Mouse (Mus musculus) intestine, embryonic 16.5 days (tissue): ENCODE data around the gene Lhfp. TPM values are rescaled to one million over a fixed set of nuclear protein-coding genes. Genes with fewer than 3 reads are reported as not detected.

Experiments used
- ATAC-seq: fragments of 200-750 bp; cut with Nextera tagmentation; 2 replicates; pipeline ENCODE4 v1.8.0; 2017; ENCODE audit warnings: moderate TSS enrichment, moderate library complexity
- H3K27ac ChIP-seq: fragments of 300-500 bp; sonication (generic); 2 replicates; pipeline ENCODE4 v1.5.1; 2014; ENCODE audit warnings: mild to moderate bottlenecking, low read length
- H3K27me3 ChIP-seq: fragments of 300-500 bp; sonication (generic); replicated peaks from 2 replicates; pipeline ENCODE4 v1.6.1; 2014; ENCODE audit warnings: low read length, control low read depth, mixed read lengths; ENCODE audit not compliant: control insufficient read depth, insufficient read depth
- H3K36me3 ChIP-seq: fragments of 300-500 bp; sonication (generic); 2 replicates; pipeline ENCODE4 v1.6.1; 2014; ENCODE audit warnings: low read length, control low read depth; ENCODE audit not compliant: control insufficient read depth, insufficient read depth
- H3K4me1 ChIP-seq: fragments of 300-500 bp; sonication (generic); 2 replicates; pipeline ENCODE4 v1.6.1; 2014; ENCODE audit warnings: low read length, control low read depth, mixed read lengths; ENCODE audit not compliant: control insufficient read depth, insufficient read depth
- H3K4me2 ChIP-seq: fragments of 300-500 bp; sonication (generic); 2 replicates; pipeline ENCODE4 v1.6.1; 2014; ENCODE audit warnings: low read depth, low read length, control low read depth
- H3K4me3 ChIP-seq: fragments of 300-500 bp; sonication (generic); 2 replicates; pipeline ENCODE4 v1.5.1; 2014; ENCODE audit warnings: mild to moderate bottlenecking, low read length
- H3K9ac ChIP-seq: fragments of 300-500 bp; sonication (generic); 2 replicates; pipeline ENCODE4 v1.6.1; 2014; ENCODE audit warnings: low read depth, low read length
- H3K9me3 ChIP-seq: fragments of 300-500 bp; sonication (generic); 2 replicates; pipeline ENCODE4 v1.6.1; 2016; ENCODE audit warnings: low read length, control low read depth; ENCODE audit not compliant: control insufficient read depth
- WGBS: fragments of 180-500 bp; shearing (Covaris S2); extraction: QIAGEN DNeasy Blood & Tissue Kit; methylation state at CpG from one replicate; pipeline ENCODE4 v1.1.7; 2014; 5-methylcytosine and 5-hydroxymethylcytosine counted together
- polyA plus RNA-seq: library from polyadenylated mRNA; unstranded; fragments of >200 nt; fragmentation: Nextera tagmentation; extraction: Ambion mirVana; gene quantifications from 2 replicates; pipeline ENCODE4 v1.2.1, GENCODE M21; 2015

The Lhfp gene
- polyA plus RNA-seq, 1 experiment from 2014 or later, result 39.6 TPM

DNA sequence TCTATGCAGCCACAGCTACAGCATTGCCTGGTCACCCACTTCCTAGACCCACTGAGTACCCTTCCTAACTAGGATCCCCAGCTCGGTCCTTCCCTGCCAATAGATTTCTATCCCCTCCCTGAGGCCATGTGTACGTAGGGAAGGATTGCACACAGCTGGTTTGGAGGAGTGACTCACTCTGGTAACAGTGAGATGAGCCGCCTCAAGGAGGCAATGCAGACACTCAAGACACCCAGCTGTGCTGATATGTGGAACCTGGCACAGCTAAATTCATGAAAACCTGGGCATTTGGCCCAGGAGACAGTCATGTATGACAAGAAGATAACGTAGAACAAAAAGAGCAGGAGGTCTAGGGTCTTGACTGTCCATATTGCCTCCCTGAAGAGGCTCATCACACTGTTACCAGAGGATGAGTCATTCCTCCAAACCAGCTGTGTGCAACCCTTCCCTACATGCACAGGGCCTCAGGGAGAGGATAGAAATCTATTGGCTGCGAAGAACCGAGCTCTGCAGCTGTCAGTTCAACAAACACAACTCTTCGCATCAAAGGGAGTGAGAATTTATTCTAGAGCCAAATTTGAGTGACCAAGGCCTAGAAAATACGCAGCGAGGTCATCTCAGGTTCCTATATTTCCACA lies 204.4 kb downstream of the Lhfp start:
- no peak overlapping the region for H3K4me3 ChIP-seq
- H3K4me1 ChIP-seq, result no peaks in the 10 kb centered on the region
- ATAC-seq, result no peak
- H3K4me2 ChIP-seq, result no peak overlapping the region
- 71% methylated on average over 9 of the region's 9 CpGs for WGBS
- no peak overlapping the region for H3K9ac ChIP-seq
- H3K27me3 ChIP-seq, result no peaks in the 10 kb centered on the region
- H3K27ac ChIP-seq, result no peak overlapping the region
- no peaks in the 10 kb centered on the region for H3K36me3 ChIP-seq
- H3K9me3 ChIP-seq, result no peaks in the 10 kb centered on the region

DNA sequence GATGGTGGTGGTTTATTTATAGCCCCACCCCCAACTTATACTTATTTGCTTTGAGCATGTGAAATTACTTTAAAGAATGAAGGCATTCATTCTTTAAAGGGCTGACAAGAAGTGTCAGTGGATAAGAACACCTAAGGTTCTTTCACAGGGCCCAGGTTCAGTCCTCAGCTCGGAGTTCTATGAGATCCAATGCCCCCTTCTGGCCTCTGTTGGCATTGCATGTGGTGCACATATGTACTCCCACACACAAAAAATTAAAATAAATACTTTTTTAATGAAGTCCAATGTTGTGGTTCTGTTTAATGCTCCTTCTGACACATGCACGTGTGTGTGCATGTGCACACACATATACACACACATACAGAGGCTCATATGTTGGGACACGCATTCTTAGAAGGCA lies 205.8 kb downstream of the Lhfp start:
- H3K4me3 ChIP-seq, result no peak overlapping the region
- no peaks in the 10 kb centered on the region for H3K36me3 ChIP-seq
- no peak overlapping the region for H3K9ac ChIP-seq
- H3K4me2 ChIP-seq, result no peak overlapping the region
- no peaks in the 10 kb centered on the region for H3K27me3 ChIP-seq
- 78% methylated on average over 3 of the region's 3 CpGs for WGBS
- no peak for ATAC-seq
- H3K27ac ChIP-seq, result no peak overlapping the region
- no peaks in the 10 kb centered on the region for H3K4me1 ChIP-seq
- H3K9me3 ChIP-seq, result no peaks in the 10 kb centered on the region

DNA sequence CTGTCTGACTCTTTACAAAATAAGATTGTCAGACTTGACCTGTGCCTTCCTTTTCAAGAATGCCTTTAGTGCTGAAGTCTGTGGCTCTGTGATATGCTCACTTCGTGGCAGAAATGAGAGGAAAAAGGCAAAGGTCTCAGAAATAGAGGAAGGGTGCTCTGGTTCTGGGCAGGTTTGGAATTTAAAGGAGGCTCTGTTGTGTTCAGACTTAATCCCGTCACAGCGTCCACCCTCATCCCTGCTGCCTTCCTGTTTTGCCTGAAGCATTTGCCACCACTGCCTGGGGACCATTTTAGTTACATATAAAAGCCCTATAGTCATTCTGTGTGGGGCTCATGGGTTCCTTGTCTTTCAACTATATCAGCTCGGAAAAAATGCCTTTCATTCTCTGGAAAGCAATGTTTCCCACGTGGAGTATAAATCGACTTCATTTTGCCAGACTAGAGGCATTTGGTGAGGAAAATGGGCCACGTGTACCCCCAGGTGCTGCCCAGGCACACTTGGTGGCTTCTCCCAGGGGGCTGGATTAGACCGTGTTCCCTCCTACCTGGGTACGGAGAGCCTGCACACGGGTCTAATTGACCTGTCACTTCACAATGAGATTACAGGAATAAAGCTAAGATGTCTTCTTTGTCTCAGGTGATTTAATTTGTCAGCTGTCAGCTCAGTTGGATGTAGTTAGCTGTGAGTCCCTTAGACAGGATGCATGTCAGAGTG lies 207.0 kb downstream of the Lhfp start:
- no peak for ATAC-seq
- Histone ChIP-seq H3K4me1 (peaks cover 8% of the 10 kb centered on the region), H3K27ac (no peak overlapping the region), H3K9ac (no peak overlapping the region), H3K36me3 (no peaks in the 10 kb centered on the region), H3K9me3 (no peaks in the 10 kb centered on the region), H3K4me2 (no peak overlapping the region), H3K4me3 (no peak overlapping the region), H3K27me3 (no peaks in the 10 kb centered on the region)
- 56% methylated on average over 10 of the region's 10 CpGs for WGBS

DNA sequence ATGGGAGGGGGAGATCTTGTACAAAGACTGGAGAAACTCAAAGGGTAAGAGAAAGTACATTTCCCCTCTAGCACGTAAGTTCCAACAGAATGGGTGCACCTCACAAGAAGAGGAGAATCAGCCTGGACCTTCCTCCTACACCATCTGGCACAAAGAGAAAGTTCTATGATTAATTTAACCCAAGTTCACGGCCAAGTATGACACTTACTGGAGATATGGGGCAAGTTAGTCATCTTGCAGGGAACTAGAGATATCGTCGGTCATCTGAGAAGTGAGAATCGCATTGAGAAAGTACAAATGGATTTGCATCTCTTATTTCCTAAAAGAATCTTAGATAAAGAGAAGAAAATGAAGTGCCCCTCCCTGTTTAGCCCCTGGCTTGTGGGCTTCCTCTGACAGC lies 211.2 kb downstream of the Lhfp start:
- ATAC-seq, result no peak
- no peak overlapping the region for H3K4me2 ChIP-seq
- no peak overlapping the region for H3K27ac ChIP-seq
- H3K36me3 ChIP-seq, result no peaks in the 10 kb centered on the region
- H3K4me1 ChIP-seq, result peaks cover 13% of the 10 kb centered on the region
- no peaks in the 10 kb centered on the region for H3K27me3 ChIP-seq
- no peak overlapping the region for H3K4me3 ChIP-seq
- H3K9ac ChIP-seq, result no peak overlapping the region
- 85% methylated on average over 5 of the region's 5 CpGs for WGBS
- H3K9me3 ChIP-seq, result no peaks in the 10 kb centered on the region

DNA sequence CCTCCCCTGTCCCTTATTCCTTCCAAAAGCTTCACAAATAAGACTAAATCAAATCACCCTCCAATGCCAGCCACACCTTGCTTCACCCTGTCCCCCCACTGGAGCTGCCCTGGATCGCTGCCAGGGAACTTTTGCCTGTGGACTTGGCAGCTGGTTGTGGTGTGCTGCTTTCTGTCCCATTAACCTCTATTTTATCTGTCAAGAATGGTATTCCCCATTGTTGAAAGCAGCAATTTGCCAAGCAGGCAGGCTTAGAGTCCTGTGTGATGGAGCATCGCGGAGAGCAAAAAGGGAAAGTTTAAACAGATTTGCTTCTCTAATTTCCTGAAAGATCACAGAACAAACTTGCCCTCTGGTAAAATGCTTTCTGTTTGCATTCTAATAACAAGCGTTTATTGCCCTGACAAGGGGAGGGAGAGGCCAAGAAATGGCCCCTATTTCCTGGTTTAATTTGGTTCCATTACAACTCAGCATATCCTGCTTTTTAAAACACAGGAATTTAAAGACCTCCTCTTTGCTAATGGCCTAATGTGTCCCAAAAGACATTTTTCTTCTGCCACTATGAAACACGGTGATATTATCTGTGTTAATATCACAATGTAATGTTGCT lies 212.0 kb downstream of the Lhfp start:
- Histone ChIP-seq H3K9me3 (no peaks in the 10 kb centered on the region), H3K9ac (no peak overlapping the region), H3K4me2 (peak overlapping the region; percentile 33; the same call in 1 of the 2 replicates), H3K27me3 (no peaks in the 10 kb centered on the region), H3K27ac (peak overlapping the region; percentile 43; the same call in 1 of the 2 replicates), H3K4me3 (no peak overlapping the region), H3K36me3 (no peaks in the 10 kb centered on the region), H3K4me1 (peaks cover 13% of the 10 kb centered on the region)
- 17% methylated on average over 5 of the region's 5 CpGs for WGBS
- peak; percentile 63 for ATAC-seq

DNA sequence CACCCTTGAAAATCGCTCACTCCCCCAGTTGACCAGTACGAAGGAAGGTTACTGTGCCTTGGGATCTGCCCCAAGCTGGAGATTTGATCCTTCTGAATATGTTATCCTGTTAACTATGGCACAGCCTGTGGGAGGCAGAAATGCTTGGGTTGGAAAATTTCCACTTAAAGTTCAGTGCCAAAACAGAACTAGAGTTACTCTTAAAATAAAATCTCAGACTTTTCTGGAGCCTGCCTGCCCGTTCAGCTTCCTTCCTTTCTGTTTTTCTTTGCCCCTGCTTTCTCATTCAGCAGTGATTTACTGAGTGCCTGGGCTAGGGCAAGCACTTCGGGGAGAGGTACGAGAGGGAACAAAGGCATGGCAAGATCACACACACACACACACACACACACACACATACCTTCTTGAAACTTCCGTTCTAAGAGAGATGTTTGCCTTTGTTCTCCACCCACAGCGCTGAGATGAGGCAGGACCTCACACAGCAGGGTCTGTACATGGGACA lies 217.4 kb downstream of the Lhfp start:
- no peak overlapping the region for H3K27ac ChIP-seq

DNA sequence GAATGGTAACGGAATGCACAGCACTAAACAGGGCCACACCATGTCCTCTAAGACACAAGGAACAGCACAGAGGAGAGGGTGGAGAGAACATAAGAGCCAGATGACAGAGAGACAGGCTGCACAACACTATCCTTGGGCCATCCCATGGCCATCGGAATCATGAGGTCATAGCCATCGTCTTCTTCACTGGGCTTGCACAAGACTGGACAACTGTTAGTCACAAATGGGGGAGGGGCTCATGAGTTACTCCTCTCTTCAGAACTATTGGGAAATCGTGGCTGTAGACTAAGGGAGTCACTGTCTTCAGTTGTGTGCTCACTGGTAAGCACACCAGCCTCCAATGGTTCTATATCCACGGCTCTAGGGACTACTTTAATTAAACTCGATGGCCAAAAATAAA lies 224.8 kb downstream of the Lhfp start:
- Histone ChIP-seq H3K4me3 (no peak overlapping the region), H3K4me2 (no peak overlapping the region), H3K9me3 (peaks cover 3% of the 10 kb centered on the region; the same call in 1 of the 2 replicates), H3K27ac (no peak overlapping the region), H3K9ac (no peak overlapping the region), H3K36me3 (no peaks in the 10 kb centered on the region), H3K27me3 (no peaks in the 10 kb centered on the region), H3K4me1 (no peaks in the 10 kb centered on the region)
- 89% methylated on average over 6 of the region's 6 CpGs for WGBS
- ATAC-seq, result no peak

More for the DNA sequence above, 217.4 kb downstream of the Lhfp start:
- 36% methylated on average over 7 of the region's 7 CpGs for WGBS
- Histone ChIP-seq H3K36me3 (no peaks in the 10 kb centered on the region), H3K4me2 (no peak overlapping the region), H3K9me3 (no peaks in the 10 kb centered on the region), H3K9ac (no peak overlapping the region), H3K4me3 (no peak overlapping the region), H3K27me3 (no peaks in the 10 kb centered on the region), H3K4me1 (peaks cover 2% of the 10 kb centered on the region; the same call in 1 of the 2 replicates)
- no peak for ATAC-seq

DNA sequence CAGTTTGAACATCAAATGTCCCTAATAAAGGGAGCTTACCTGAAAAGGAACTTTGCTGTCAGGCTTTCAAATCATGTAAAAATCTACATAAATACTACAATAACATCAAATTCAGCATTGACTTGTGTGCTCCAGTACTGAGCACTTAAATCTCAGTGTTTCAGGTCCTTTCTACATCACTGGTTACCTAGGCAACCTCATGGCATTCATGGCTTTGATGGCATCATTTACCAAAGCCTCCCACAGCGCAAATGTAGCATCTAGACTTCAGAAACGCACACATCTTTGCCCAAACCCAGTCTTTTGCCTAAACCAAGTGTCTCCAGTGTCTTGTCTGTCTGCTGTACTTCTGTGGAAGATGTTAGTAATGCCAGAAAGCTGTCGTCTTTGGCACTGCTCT lies 225.7 kb downstream of the Lhfp start:
- Histone ChIP-seq H3K27ac (no peak overlapping the region), H3K9me3 (peaks cover 3% of the 10 kb centered on the region; the same call in 1 of the 2 replicates), H3K4me3 (no peak overlapping the region), H3K27me3 (no peaks in the 10 kb centered on the region), H3K4me1 (no peaks in the 10 kb centered on the region), H3K36me3 (no peaks in the 10 kb centered on the region), H3K9ac (no peak overlapping the region), H3K4me2 (no peak overlapping the region)
- ATAC-seq, result no peak
- WGBS, result 81% methylated on average over 3 of the region's 3 CpGs

DNA sequence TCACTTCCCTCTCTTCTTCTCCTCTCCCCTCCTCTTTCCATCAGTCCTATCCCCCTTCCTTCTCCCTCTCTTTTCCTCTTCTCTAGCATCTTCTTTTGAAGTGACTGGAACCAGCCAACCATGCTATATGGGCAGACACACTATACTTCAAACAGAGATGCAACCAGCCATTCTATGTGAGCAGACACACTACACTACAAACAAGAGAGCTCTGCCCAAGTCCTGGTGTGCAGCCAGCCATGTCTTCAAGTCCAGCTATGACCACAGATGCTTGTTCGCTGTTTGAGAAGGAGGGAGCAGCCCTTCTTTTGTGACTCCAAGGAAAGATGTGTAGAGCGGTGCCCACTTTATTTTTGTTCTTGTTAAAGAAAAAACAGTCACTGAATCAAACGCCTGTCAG lies 231.9 kb downstream of the Lhfp start:
- H3K4me3 ChIP-seq, result no peak overlapping the region
- no peak overlapping the region for H3K4me2 ChIP-seq
- H3K27me3 ChIP-seq, result no peaks in the 10 kb centered on the region
- no peak overlapping the region for H3K27ac ChIP-seq
- H3K4me1 ChIP-seq, result no peaks in the 10 kb centered on the region
- H3K9me3 ChIP-seq, result no peaks in the 10 kb centered on the region
- H3K36me3 ChIP-seq, result no peaks in the 10 kb centered on the region
- ATAC-seq, result no peak
- no peak overlapping the region for H3K9ac ChIP-seq
- WGBS, result 90% methylated on average over 3 of the region's 3 CpGs
